Mouse (Mus musculus) naive thymus-derived CD4-positive, alpha-beta T cell, adult 2 months (primary cell): Measurements from ENCODE around the gene Lin28b.
"Not testable (repeated sequence)": the region's sequence is repeated elsewhere in the genome, so short reads cannot be mapped to it uniquely, and the experiment has no call there.

Experiments
- DNase-seq: peaks from one replicate; pipeline ENCODE4 v3.0.0-alpha.2; 2011; ENCODE audit warnings: low read depth

Lin28b gene

GRCm38 (mm10) chr10:45410624-45411341 lies 75.4 kb downstream of the Lin28b start:
- no peak for DNase-seq

GRCm38 (mm10) chr10:45399702-45400243 lies 86.4 kb downstream of the Lin28b start:
- DNase-seq, result no peak

- no peak for DNase-seq
These were observed 88.0 kb downstream of the Lin28b start for GRCm38 (mm10) chr10:45398211-45398610.

- DNase-seq, result no peak
These were observed 103.6 kb downstream of the Lin28b start for GRCm38 (mm10) chr10:45382637-45382958.

GRCm38 (mm10) chr10:45381937-45382636 lies 104.1 kb downstream of the Lin28b start:
- no peak for DNase-seq

- DNase-seq, result no peak
These were observed 107.9 kb downstream of the Lin28b start for GRCm38 (mm10) chr10:45378269-45378668.

GRCm38 (mm10) chr10:45372994-45373692 lies 113.1 kb downstream of the Lin28b start:
- DNase-seq, result peak; percentile 43

- no peak for DNase-seq
These were observed 115.7 kb downstream of the Lin28b start for GRCm38 (mm10) chr10:45370545-45370944.

GRCm38 (mm10) chr10:45369639-45370038 lies 116.6 kb downstream of the Lin28b start:
- no peak for DNase-seq

GRCm38 (mm10) chr10:45366987-45367705 lies 119.0 kb downstream of the Lin28b start:
- no peak for DNase-seq

GRCm38 (mm10) chr10:45363396-45363795 lies 122.8 kb downstream of the Lin28b start:
- DNase-seq, result no peak

GRCm38 (mm10) chr10:45356091-45356490 lies 130.1 kb downstream of the Lin28b start:
- no peak for DNase-seq

GRCm38 (mm10) chr10:45348143-45348542 lies 138.1 kb downstream of the Lin28b start:
- DNase-seq, result not testable (repeated sequence)

- DNase-seq, result no peak
These were observed 141.0 kb downstream of the Lin28b start for GRCm38 (mm10) chr10:45345217-45345616.

GRCm38 (mm10) chr10:45344381-45344780 lies 141.8 kb downstream of the Lin28b start:
- no peak for DNase-seq

GRCm38 (mm10) chr10:45339106-45339505 lies 147.1 kb downstream of the Lin28b start:
- no peak for DNase-seq

GRCm38 (mm10) chr10:45335434-45336422 lies 150.5 kb downstream of the Lin28b start, which contains the start of gene Bves:
Gene Bves (plus strand): TSS chr10:45335772.
- DNase-seq, result no peak

- no peak for DNase-seq
These were observed 151.3 kb downstream of the Lin28b start for GRCm38 (mm10) chr10:45334925-45335324.

GRCm38 (mm10) chr10:45328196-45329000 lies 157.8 kb downstream of the Lin28b start:
- no peak for DNase-seq
